ENCODE assay signal across 24 mouse cellular contexts in the genomic region with DNA sequence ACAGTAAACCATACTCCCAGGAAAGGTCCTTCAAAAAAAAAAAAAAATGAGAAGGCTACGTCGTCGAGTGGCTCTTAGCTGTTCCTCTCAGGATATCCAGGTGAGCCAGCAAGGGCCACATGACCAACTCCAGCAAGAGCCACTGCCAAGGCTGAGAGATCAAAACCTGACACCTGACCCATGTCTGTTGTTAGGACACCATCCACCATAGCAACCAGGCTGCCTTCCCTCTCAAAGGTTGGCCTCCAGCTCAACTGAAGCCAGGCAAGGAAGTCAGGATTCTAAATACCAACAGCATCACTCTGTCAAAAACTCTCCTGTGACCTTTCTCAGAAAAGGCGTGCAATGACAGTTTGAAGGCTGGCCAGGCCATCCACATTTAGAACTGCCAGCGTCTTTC.
DNase-seq lines count a peak whose midpoint lies in the region; ATAC-seq and TF ChIP-seq lines count a peak whose summit lies in the region.
"Had no signal": no experiment of that assay in that cellular context is flagged by ENCODE, and none has a peak within 500 bp of the region (broad histone marks: within the 10 kb centered on the region; RNA-seq: fewer than 3 reads in every experiment).

No protein-coding gene starts in this region.

- no peak overlapping the region for H3K4me3 ChIP-seq in gastrocnemius, adult 2 months
- H3K4me3 ChIP-seq in heart, postnatal 0 days (ENCODE audit: low read depth, low read length), result no peak overlapping the region
- H3K4me3 ChIP-seq in heart, embryonic 10.5 days, result no peak overlapping the region
- no peak overlapping the region for H3K4me3 ChIP-seq in forebrain, embryonic 10.5 days
- H3K4me3 ChIP-seq: embryonic facial prominence, embryonic 13.5 days; erythroblast, embryonic 14.5 days; forebrain, embryonic 15.5 days; hindbrain, embryonic 13.5 days; kidney, embryonic 15.5 days; limb, embryonic 15.5 days; liver, embryonic 15.5 days had no signal

- WGBS in heart, postnatal 0 days, result 59% methylated on average over 5 of the region's 5 CpGs
- WGBS in heart, embryonic 10.5 days, result 86% methylated on average over 5 of the region's 5 CpGs
- 95% methylated on average over 5 of the region's 5 CpGs for WGBS in forebrain, embryonic 10.5 days

- H3K27me3 ChIP-seq in heart, postnatal 0 days (ENCODE audit: control insufficient read depth, insufficient read depth, low read length), result no peaks in the 10 kb centered on the region
- no peaks in the 10 kb centered on the region for H3K27me3 ChIP-seq in heart, embryonic 10.5 days (ENCODE audit: insufficient read depth, poor library complexity, severe bottlenecking)
- no peaks in the 10 kb centered on the region for H3K27me3 ChIP-seq in forebrain, embryonic 10.5 days (ENCODE audit: poor library complexity, severe bottlenecking)
- H3K27me3 ChIP-seq: embryonic facial prominence, embryonic 13.5 days; forebrain, embryonic 15.5 days; hindbrain, embryonic 13.5 days; kidney, embryonic 15.5 days; limb, embryonic 15.5 days; liver, embryonic 15.5 days had no signal

- peak; percentile 71 for DNase-seq in gastrocnemius, adult 2 months
- no peak for DNase-seq in gastrocnemius, postnatal 36 days
- DNase-seq in heart, postnatal 0 days (ENCODE audit: low spot score), result peak; percentile 33
- no peak for DNase-seq in heart, embryonic 10.5 days (ENCODE audit: low spot score)
- DNase-seq in gastrocnemius, postnatal 25 days, result peak; percentile 75
- DNase-seq in lung, postnatal 36 days, result peak; percentile 82
- DNase-seq in spleen, postnatal 10 days (ENCODE audit: low spot score in 2 of 2), result no peak
- no peak for DNase-seq in forebrain, embryonic 10.5 days (ENCODE audit: extremely low spot score, low spot score)
- DNase-seq: adrenal gland, postnatal 14 days; cerebellum, adult 2 months; cerebellum, postnatal 36 days; embryo, embryonic 11 days; kidney, adult 11 months; layer of hippocampus, adult 9-11 months; right cerebral cortex, postnatal 4 days had no signal

- intact Hi-C loops in gastrocnemius, adult 2 months (cut with DNase I), result no loop called here
- intact Hi-C loops in gastrocnemius, postnatal 36 days (cut with DNase I), result no loop called here

- TF ChIP-seq CTCF in gastrocnemius, adult 2 months (IDR thresholded peaks at IDR 0.05), result no peak
- TF ChIP-seq CTCF in heart, postnatal 0 days (IDR thresholded peaks at IDR 0.05; ENCODE audit: low read depth), result no peak

- peaks cover 16% of the 10 kb centered on the region; the same call in 1 of the 2 replicates for H3K4me1 ChIP-seq in heart, postnatal 0 days (ENCODE audit: control insufficient read depth, insufficient read depth)
- H3K4me1 ChIP-seq in heart, embryonic 10.5 days, result peaks cover 8% of the 10 kb centered on the region; the same call in 1 of the 2 replicates
- no peaks in the 10 kb centered on the region for H3K4me1 ChIP-seq in forebrain, embryonic 10.5 days
- H3K4me1 ChIP-seq: forebrain, embryonic 15.5 days; hindbrain, embryonic 13.5 days had no signal

- H3K36me3 ChIP-seq in heart, postnatal 0 days (replicated peaks; ENCODE audit: control insufficient read depth, insufficient read depth, low read length), result no peaks in the 10 kb centered on the region
- H3K36me3 ChIP-seq in heart, embryonic 10.5 days, result no peaks in the 10 kb centered on the region
- H3K36me3 ChIP-seq in forebrain, embryonic 10.5 days (replicated peaks), result no peaks in the 10 kb centered on the region
- H3K36me3 ChIP-seq: embryonic facial prominence, embryonic 13.5 days; forebrain, embryonic 15.5 days; hindbrain, embryonic 13.5 days; kidney, embryonic 15.5 days; limb, embryonic 15.5 days; liver, embryonic 15.5 days had no signal

- TF ChIP-seq EP300 in heart, postnatal 0 days (IDR thresholded peaks at IDR 0.05; ENCODE audit: low read depth), result no peak

- peak overlapping the region; percentile 74 for H3K27ac ChIP-seq in gastrocnemius, adult 2 months
- H3K27ac ChIP-seq in heart, postnatal 0 days (ENCODE audit: low read depth), result 0 out of 2 replicates have a peak overlapping the region, but pooled peaks have one; percentile 30
- H3K27ac ChIP-seq in heart, embryonic 10.5 days, result no peak overlapping the region
- H3K27ac ChIP-seq in forebrain, embryonic 10.5 days, result no peak overlapping the region
- H3K27ac ChIP-seq: embryonic facial prominence, embryonic 13.5 days; forebrain, embryonic 15.5 days; hindbrain, embryonic 13.5 days; kidney, embryonic 15.5 days; limb, embryonic 15.5 days; liver, embryonic 15.5 days had no signal

- no peak overlapping the region for H3K9ac ChIP-seq in heart, postnatal 0 days (replicated peaks; ENCODE audit: low read depth, low read length)
- H3K9ac ChIP-seq: embryonic facial prominence, embryonic 13.5 days; forebrain, embryonic 15.5 days; hindbrain, embryonic 13.5 days; kidney, embryonic 15.5 days; limb, embryonic 15.5 days; liver, embryonic 15.5 days had no signal

- no peaks in the 10 kb centered on the region for H3K9me3 ChIP-seq in heart, postnatal 0 days (replicated peaks; ENCODE audit: control insufficient read depth, low read length)
- H3K9me3 ChIP-seq in heart, embryonic 10.5 days, result no peaks in the 10 kb centered on the region
- H3K9me3 ChIP-seq in forebrain, embryonic 10.5 days, result no peaks in the 10 kb centered on the region
- H3K9me3 ChIP-seq: embryonic facial prominence, embryonic 13.5 days; forebrain, embryonic 15.5 days; hindbrain, embryonic 13.5 days; kidney, embryonic 15.5 days; limb, embryonic 15.5 days; liver, embryonic 15.5 days had no signal

- H3K4me2 ChIP-seq in heart, postnatal 0 days (ENCODE audit: low read depth, low read length), result no peak overlapping the region
- H3K4me2 ChIP-seq: embryonic facial prominence, embryonic 13.5 days; forebrain, embryonic 15.5 days; hindbrain, embryonic 13.5 days; kidney, embryonic 15.5 days; limb, embryonic 15.5 days; liver, embryonic 15.5 days; midbrain, embryonic 11.5 days had no signal

- no peak for ATAC-seq in heart, postnatal 0 days (ENCODE audit: insufficient read depth, low read depth)
- ATAC-seq: CD4-positive, CD25-positive, alpha-beta regulatory T cell, adult 4 months; forebrain, embryonic 15.5 days had no signal

Comparison
In these comparisons a context has a peak if more than half of its experiments do, and no peak if none do; other contexts are left out.
1. DNase-seq: peak in gastrocnemius, adult 2 months (single experiment), heart, postnatal 0 days (single experiment), gastrocnemius, postnatal 25 days (single experiment) and lung, postnatal 36 days (single experiment); none in gastrocnemius, postnatal 36 days (0 of 2), heart, embryonic 10.5 days (single experiment), spleen, postnatal 10 days (0 of 2) and forebrain, embryonic 10.5 days (single experiment).
2. H3K27ac ChIP-seq: peak in gastrocnemius, adult 2 months (single experiment) and heart, postnatal 0 days (single experiment); none in heart, embryonic 10.5 days (single experiment) and forebrain, embryonic 10.5 days (single experiment).